Mouse (Mus musculus): ENCODE measurements around the gene Cyp4f37.
"Not testable (repeated sequence)": the region's sequence is repeated elsewhere in the genome, so short reads cannot be mapped to it uniquely, and the experiment has no call there.

DNA sequence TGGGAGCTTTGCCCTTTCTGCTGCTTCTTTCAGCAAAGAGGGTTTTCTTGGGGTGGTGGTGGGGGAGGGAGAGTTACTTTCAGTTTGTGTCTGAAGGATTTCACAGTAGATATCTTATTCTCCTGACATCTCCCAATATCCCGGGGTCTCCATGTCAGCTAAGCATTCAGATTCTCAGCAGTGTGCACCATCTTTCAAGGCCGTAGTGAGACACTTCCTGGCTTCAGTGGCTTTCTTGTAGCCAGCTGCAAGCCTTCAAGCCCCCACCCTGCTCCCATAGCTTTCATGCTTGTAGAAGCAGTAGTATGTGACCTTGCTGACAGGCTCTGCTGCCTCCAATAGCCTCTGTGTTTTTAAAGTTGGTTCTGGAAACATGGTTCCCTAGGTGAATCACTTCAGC lies 47.8 kb upstream of the Cyp4f37 start:
- TF ChIP-seq GATA1 (IDR thresholded peaks at IDR 0.05; ENCODE audit: borderline replicate concordance, low read length); FLI1 (IDR thresholded peaks at IDR 0.05; ENCODE audit: low read length): not testable (repeated sequence)

All from megakaryocyte, embryonic 14.5 days (primary cell).